Mouse (Mus musculus) brain, embryonic 14.5 days (tissue): ENCODE data around the gene Dscaml1.

Experiments
- CTCF ChIP-seq: fragments of 200-500 bp; IDR thresholded peaks from 2 replicates; pipeline ENCODE4 v1.5.1; 2012; ENCODE audit warnings: inconsistent platforms, mild to moderate bottlenecking, moderate library complexity, borderline replicate concordance; ENCODE audit not compliant: insufficient read depth, insufficient read length; ENCODE audit errors: extremely low read depth
- POLR2A ChIP-seq: fragments of 200-500 bp; IDR thresholded peaks from 2 replicates; pipeline ENCODE4 v1.6.1; 2012; ENCODE audit warnings: mild to moderate bottlenecking, inconsistent platforms, borderline replicate concordance; ENCODE audit not compliant: poor library complexity, insufficient read depth, insufficient read length, severe bottlenecking; ENCODE audit errors: extremely low read depth

DNA sequence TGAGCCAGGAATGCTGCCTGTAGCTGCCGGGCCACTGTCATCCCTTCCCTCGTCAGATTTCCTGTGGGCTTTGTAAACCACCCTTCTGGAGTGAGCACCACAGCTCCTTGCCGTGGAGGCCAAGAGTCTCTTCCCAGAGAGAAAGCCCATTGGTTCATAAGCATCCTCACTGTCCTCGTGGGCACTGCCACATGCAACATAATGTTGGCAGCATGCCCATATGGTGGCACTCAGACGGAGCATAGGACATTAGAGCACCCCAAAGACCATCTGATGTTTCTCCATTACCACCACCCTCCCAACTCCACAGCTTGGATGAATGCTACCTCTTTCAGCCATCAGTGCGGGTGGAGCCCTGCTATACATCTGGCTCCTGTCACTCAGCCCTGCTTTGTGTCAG lies 306.8 kb downstream of the Dscaml1 start:
- no peak for TF ChIP-seq CTCF
- TF ChIP-seq POLR2A: no peak
